Mouse (Mus musculus) heart, postnatal 36 days (tissue): ENCODE measurements at regions not wholly inside any gene's neighbourhood (a gene's known extent, or its start where the extent isn't known, plus 50 kb on each side); places are given as distances from the start of the nearest gene placed in this dataset.
A peak's percentile ranks its signal among the peaks of the same experiment; 100 is the strongest.
"Not testable (repeated sequence)": the region's sequence is repeated elsewhere in the genome, so short reads cannot be mapped to it uniquely, and the experiment has no call there.

Source experiments
- DNase-seq, 2 experiments: peaks; one replicate each; pipeline ENCODE4 v3.0.0; 2021 to 2022
- intact Hi-C: fragments of 180-260 bp; cut with DNase I; formaldehyde crosslinking; loops from one replicate; pipeline ENCODE4 v1.15.1; 2025

DNA sequence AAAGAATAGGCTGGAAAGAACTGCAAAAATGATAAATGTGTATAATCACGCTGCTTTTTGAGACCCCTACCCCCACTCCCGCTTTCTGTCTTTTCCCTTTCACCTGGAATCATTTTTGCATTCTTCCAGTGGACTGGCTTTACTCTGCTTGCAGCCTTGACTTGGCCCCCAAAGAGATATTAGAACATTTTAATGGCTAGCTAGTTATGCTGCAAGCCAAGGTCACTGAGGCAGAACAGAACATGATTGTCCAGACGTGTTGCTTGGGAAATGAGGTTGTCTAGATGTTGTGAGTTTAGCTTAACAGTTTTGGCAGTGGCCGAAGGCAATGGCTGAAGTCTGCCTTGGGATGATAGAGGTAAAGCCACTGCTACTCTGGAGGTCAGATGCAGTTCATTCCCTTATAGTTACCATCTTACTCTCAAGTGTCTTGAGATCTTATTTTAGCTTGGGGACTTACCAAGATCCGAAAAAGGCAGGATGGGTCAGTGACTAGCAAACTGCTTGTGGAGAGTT is 87.9 kb upstream of the Tars start:
- intact Hi-C loops = no loop called here
- no peak for DNase-seq

DNA sequence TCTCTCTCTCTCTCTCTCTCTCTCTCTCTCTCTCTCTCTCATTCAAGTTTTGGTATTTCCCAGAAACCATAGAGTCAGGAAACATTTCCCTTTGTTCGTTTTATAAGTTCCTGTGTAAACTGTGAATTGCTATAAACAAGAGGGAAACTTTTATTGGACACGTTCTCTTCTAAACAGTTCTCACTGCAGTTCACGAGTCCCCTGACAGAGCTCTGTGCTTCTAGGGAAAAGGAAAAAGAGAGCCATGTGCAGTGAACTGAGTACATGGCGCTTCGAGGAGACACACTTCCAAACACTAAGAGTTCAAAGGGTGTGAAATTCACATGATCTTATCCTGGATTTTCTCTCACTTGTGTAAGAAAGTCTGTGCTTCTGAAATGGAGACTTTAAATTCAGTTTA is 84.5 kb upstream of the Tars start:
- intact Hi-C loops = no loop called here
- no peak for DNase-seq

DNA sequence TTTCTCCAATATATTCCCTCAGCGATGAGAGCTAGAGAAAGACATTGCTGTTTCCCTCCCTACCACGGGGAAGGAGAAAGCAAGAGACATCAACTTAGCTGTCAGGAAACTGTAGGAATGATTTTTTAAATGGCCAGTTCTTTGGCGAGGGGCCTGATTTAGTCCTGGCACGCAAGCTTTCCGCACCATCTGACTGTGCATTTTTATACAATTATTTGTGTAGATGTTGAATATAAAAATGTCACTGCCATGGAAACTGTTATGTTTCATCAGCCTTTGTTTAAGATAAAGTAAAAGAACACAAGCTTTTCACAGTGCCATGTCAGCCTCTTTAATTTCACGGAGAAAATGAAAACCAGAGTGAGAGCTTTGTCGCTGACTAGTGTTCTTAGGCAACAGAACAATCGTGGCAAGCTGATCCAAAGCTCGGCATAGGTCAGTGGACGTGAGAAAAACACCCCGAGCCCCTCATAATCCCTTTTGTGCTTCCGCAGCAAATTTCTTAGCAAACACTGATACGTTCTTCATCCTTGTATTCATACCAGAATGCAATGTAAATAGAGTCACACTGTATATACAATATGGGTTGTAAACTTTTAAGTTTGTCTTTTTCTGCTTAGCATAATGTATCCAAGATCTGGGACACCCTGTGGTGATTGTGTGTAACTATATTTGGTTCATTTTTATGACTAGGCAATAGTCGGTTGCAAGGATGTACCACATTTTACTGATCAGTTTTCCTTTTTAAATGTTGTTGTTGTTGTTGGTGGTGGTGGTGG is 79.9 kb upstream of the Tars start:
- intact Hi-C loops = no loop called here
- DNase-seq = no peak

DNA sequence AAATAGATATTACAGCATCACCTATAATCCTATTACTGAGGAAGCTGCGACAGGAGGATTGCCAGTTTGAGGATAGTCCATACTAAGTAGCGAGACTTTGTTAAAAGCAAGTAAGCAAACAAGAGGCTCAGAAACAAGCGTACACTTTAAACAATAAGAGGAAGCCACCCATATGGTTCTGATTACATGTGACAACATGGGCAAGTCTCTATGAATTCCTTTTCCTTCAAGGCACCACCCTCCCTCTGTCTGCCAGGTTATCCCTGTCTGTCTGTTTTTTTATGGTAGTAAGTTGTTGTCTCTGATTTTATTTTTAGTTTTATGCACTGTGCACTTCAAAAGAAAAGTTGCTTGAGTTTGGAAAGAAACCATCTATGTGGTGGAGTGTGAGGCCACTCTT is 76.8 kb upstream of the Tars start:
- intact Hi-C loops = no loop called here
- no peak for DNase-seq

DNA sequence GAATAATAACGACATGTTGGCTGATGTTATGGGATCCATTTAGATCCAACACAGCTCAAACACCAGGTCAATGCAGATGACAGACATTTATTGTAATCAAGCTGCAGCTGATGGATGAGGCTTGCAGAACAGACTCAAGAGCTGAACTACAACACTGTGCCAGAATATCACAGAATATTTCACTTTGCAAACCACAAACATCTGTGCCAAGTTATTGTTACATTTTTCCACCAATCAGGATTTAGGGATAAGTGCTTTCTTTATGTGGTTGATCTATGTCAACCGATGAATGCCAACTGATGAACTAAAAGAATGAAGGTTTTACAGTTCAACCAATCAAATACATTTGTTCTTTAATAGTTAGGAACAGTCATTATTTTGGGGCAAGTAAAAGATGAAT is 63.9 kb upstream of the Tars start:
- no peak for DNase-seq
- intact Hi-C loops = no loop called here

DNA sequence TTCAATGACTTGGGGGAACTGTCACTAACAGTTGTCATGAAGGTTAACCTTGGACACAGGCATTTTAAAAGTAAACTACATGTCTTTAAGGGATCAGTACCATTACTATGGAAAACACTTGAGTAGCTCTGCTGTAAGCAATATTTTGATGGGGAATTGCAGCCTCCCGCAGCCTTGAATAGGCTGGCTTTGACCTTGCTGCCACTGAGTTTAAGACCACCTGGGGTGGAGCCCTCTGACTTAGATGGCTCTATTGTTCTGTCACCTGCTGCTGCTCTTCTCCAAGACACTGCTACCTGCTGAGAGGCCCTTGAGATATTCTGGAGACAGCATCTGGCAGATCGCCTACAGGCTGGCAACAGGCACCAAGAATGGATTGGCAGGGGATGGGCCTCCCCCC is 62.1 kb upstream of the Tars start:
- DNase-seq, intact Hi-C loops: not testable (repeated sequence)

DNA sequence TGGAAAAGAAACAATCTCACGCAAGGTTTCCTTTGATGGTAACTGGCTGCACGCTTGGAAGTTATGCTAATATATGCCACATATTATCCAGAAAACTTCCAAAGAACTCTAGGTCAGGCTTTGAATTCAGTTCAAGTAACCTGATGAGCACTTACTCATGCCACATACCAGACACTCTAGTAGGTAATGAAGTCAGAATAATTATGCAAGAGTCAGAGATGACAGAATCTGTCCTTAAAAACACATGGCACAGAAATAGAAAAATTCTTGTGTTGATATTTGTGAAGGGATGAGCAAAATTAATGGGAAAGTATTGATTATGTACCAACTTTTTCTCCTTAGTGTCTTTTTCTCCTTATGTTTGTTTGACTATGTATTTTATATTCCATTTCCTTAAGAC is 59.8 kb upstream of the Tars start:
- DNase-seq = no peak

DNA sequence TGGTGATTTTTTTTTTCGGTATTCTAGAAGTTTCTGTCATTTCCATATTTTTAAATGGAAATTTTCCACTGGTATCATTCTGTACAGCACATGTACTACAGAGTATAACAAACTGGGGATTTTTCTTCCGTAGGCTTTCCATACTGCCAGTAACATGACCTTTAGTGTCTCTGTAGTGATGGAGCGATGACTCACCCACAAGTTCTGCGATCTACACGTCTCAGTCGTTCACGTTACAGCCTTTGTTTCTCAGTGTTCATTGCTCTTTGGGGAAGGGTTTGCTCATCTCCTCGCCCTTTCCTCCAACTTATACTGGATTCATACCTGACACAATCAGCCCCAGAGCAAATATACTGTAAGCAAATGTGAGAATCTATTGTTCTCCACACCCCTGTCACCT is 57.8 kb upstream of the Tars start:
- intact Hi-C loops = no loop called here
- DNase-seq = no peak

More for the DNA sequence above, 59.8 kb upstream of the Tars start:
- intact Hi-C loops = no loop called here

DNA sequence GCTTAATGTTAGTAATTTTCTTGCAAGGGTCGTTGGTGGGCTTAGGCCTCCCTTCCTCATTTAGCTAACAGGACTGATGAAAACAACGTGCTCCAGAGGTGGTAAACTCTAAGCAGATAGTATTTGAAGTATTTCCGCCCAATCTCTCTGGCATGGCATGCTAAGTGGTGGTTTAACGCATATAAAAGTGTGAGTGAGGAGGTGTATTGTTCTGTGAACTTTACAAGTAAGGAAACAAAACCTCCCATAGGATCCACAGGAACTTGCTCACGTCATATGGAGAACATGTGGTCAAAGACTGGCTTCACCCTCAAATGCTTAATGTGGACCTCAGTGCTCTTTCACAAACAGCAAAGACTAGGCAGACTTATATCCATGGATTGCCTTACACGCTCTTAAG is 56.5 kb upstream of the Tars start:
- intact Hi-C loops = no loop called here

DNA sequence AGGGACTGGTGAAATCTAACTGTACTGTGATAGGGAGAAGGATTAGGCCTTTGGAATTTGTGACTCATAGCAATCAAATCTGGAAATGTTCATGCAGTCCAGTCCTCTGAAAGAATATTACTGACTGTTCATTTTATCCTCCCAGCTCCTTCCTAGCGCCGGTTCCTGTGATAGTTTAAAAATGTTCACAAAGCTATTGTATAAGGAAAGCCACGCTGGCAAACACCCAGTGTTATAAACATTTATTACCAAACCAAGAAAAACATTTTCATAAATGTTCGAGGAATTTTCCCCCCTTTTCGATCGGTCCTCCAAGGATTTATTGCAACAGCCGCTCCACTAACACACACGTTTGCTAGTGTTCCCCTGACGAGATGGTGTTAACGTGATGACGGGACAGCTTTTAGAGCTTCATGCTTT is 55.9 kb upstream of the Tars start:
- peak in 1 of 2 experiments; percentile 13 for DNase-seq
- intact Hi-C loops = no loop called here

More for the DNA sequence above, 56.5 kb upstream of the Tars start:
- DNase-seq = no peak

DNA sequence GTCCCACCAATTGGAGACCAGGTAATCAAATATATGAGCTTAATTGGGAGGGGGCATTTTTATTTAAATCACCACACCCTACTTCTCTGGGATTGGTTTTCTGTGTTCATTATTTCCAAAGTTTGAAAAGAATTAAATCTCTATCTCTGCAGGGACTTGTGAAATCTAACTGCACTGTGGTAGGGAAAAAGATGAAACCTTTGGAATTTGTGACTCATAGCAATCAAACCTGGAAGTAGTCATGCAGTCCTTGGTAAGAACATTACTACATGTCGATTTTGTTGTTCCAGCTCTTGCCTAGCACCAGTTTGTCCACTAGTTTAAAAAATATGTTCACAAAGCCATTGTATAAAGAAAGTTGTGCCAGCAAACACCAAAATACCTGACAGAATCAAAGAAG is 54.5 kb upstream of the Tars start:
- no peak for DNase-seq
- intact Hi-C loops = no loop called here

DNA sequence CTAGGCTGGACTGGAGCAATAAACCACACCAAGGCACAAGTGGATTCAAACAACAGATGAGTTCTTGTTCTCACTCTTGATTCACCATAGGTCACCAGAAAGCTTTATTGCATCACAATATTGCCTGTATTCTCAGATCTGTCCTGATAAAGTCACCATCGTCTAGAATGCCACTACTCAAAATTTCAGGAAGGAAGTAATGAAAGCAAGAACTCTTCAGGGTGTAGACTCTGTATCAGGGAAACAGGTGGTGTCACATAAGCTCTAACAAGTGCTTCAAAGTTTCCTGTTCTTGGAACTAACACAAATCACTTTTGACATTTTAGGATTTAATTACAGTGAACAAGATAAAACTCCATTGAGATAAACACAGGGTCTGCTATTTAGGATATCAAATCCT is 52.2 kb upstream of the Tars start:
- DNase-seq = no peak
- intact Hi-C loops = no loop called here
